Mouse (Mus musculus): ENCODE data around the gene Pqlc2. TPM values are rescaled to one million over a fixed set of nuclear protein-coding genes. Genes with fewer than 3 reads are reported as not detected.
A peak's percentile ranks its signal among the peaks of the same experiment; 100 is the strongest.

Pqlc2 gene
- total and polyA plus RNA-seq, 2 experiments, result 6.1 to 42.8 TPM

GRCm38 (mm10) chr4:139250886-139251285 lies 59.6 kb downstream of the Pqlc2 start:
- Histone ChIP-seq H3K27ac (replicated peaks; ENCODE audit: insufficient read depth, low read depth, low read length) (no peak overlapping the region; the same call in 1 of the 2 replicates), H3K9ac (ENCODE audit: low read depth, low read length) (no peak overlapping the region), H3K4me1 (ENCODE audit: control insufficient read depth, insufficient read depth, low read length) (peaks cover 40% of the 10 kb centered on the region), H3K4me3 (ENCODE audit: insufficient read depth, low read depth, low read length) (no peak overlapping the region), H3K27me3 (ENCODE audit: control insufficient read depth, insufficient read depth, low read length) (no peaks in the 10 kb centered on the region), H3K36me3 (ENCODE audit: control insufficient read depth, insufficient read depth, low read length) (no peaks in the 10 kb centered on the region), H3K79me2 (ENCODE audit: control insufficient read depth, insufficient read depth, low read length) (peaks cover 19% of the 10 kb centered on the region)
- WGBS, result 31% methylated on average over 8 of the region's 8 CpGs
- TF ChIP-seq CTCF (IDR thresholded peaks at IDR 0.05; ENCODE audit: low read depth, low read length), result no peak
- TF ChIP-seq POLR2A (IDR thresholded peaks at IDR 0.05; ENCODE audit: extremely low read depth, insufficient read depth, low read length), result no peak
- peak; percentile 45 for DNase-seq (ENCODE audit: extremely low read depth, low read depth, low spot score)

- Histone ChIP-seq H3K9ac (ENCODE audit: low read depth, low read length) (no peak overlapping the region), H3K4me3 (ENCODE audit: insufficient read depth, low read depth, low read length) (no peak overlapping the region), H3K79me2 (ENCODE audit: control insufficient read depth, insufficient read depth, low read length) (peaks cover 23% of the 10 kb centered on the region), H3K27ac (replicated peaks; ENCODE audit: insufficient read depth, low read depth, low read length) (0 out of 2 replicates have a peak overlapping the region, but pooled peaks have one; percentile 4), H3K27me3 (ENCODE audit: control insufficient read depth, insufficient read depth, low read length) (no peaks in the 10 kb centered on the region), H3K4me1 (ENCODE audit: control insufficient read depth, insufficient read depth, low read length) (peaks cover 40% of the 10 kb centered on the region), H3K36me3 (ENCODE audit: control insufficient read depth, insufficient read depth, low read length) (no peaks in the 10 kb centered on the region)
- 40% methylated on average over 5 of the region's 5 CpGs for WGBS
- no peak for DNase-seq (ENCODE audit: extremely low read depth, low read depth, low spot score)
- TF ChIP-seq CTCF (IDR thresholded peaks at IDR 0.05; ENCODE audit: low read depth, low read length) (no peak), POLR2A (IDR thresholded peaks at IDR 0.05; ENCODE audit: extremely low read depth, insufficient read depth, low read length) (no peak)
These were observed 60.5 kb downstream of the Pqlc2 start for GRCm38 (mm10) chr4:139250043-139250442.

DNA sequence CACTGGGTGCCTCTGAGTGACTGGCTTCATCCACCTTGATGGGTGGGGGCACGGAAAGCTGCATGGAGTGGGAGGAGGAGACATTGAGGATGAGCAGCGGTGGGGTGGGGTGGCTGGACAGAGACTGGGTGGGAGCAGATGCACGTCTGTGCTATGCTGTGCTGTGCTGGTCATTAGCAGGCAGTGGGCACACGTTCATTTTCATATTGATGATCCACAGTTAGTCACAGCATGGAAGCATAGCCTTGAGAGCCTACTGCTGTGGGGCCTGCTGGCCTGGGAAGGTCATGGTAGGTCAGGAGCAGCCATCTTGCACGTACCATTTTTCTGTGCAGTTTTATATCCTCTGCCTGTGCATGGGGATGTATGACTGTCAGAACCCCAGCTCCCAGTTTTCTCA lies 61.8 kb downstream of the Pqlc2 start:
- no peak overlapping the region for H3K4me3 ChIP-seq (ENCODE audit: insufficient read depth, low read depth, low read length)
- 86% methylated on average over 5 of the region's 5 CpGs for WGBS
- no peaks in the 10 kb centered on the region for H3K36me3 ChIP-seq (ENCODE audit: control insufficient read depth, insufficient read depth, low read length)
- no peak overlapping the region for H3K9ac ChIP-seq (ENCODE audit: low read depth, low read length)
- H3K79me2 ChIP-seq (ENCODE audit: control insufficient read depth, insufficient read depth, low read length), result peaks cover 17% of the 10 kb centered on the region
- H3K27ac ChIP-seq (replicated peaks; ENCODE audit: insufficient read depth, low read depth, low read length), result no peak overlapping the region
- DNase-seq (ENCODE audit: extremely low read depth, low read depth, low spot score), result no peak
- H3K4me1 ChIP-seq (ENCODE audit: control insufficient read depth, insufficient read depth, low read length), result peaks cover 34% of the 10 kb centered on the region
- no peaks in the 10 kb centered on the region for H3K27me3 ChIP-seq (ENCODE audit: control insufficient read depth, insufficient read depth, low read length)
- TF ChIP-seq CTCF (IDR thresholded peaks at IDR 0.05; ENCODE audit: low read depth, low read length) (no peak), POLR2A (IDR thresholded peaks at IDR 0.05; ENCODE audit: extremely low read depth, insufficient read depth, low read length) (no peak)

- Histone ChIP-seq H3K36me3 (ENCODE audit: control insufficient read depth, insufficient read depth, low read length) (no peaks in the 10 kb centered on the region), H3K79me2 (ENCODE audit: control insufficient read depth, insufficient read depth, low read length) (peaks cover 24% of the 10 kb centered on the region), H3K9ac (ENCODE audit: low read depth, low read length) (no peak overlapping the region), H3K27ac (replicated peaks; ENCODE audit: insufficient read depth, low read depth, low read length) (no peak overlapping the region), H3K4me3 (ENCODE audit: insufficient read depth, low read depth, low read length) (no peak overlapping the region), H3K27me3 (ENCODE audit: control insufficient read depth, insufficient read depth, low read length) (no peaks in the 10 kb centered on the region), H3K4me1 (ENCODE audit: control insufficient read depth, insufficient read depth, low read length) (peaks cover 28% of the 10 kb centered on the region)
- WGBS, result 82% methylated on average over 7 of the region's 7 CpGs
- TF ChIP-seq CTCF (IDR thresholded peaks at IDR 0.05; ENCODE audit: low read depth, low read length), result no peak
- no peak for TF ChIP-seq POLR2A (IDR thresholded peaks at IDR 0.05; ENCODE audit: extremely low read depth, insufficient read depth, low read length)
- DNase-seq (ENCODE audit: extremely low read depth, low read depth, low spot score), result no peak
These were observed 62.5 kb downstream of the Pqlc2 start for GRCm38 (mm10) chr4:139247966-139248365.

GRCm38 (mm10) chr4:139246130-139246877 lies 64.2 kb downstream of the Pqlc2 start:
- 93% methylated on average over 7 of the region's 7 CpGs for whole genome bisulfite sequencing
- Histone ChIP-seq H3K79me2 (ENCODE audit: control insufficient read depth, insufficient read depth, low read length) (peaks cover 24% of the 10 kb centered on the region), H3K36me3 (ENCODE audit: control insufficient read depth, insufficient read depth, low read length) (no peaks in the 10 kb centered on the region), H3K27me3 (ENCODE audit: control insufficient read depth, insufficient read depth, low read length) (no peaks in the 10 kb centered on the region), H3K4me3 (ENCODE audit: insufficient read depth, low read depth, low read length) (no peak overlapping the region), H3K9ac (ENCODE audit: low read depth, low read length) (no peak overlapping the region), H3K27ac (replicated peaks; ENCODE audit: insufficient read depth, low read depth, low read length) (no peak overlapping the region), H3K4me1 (ENCODE audit: control insufficient read depth, insufficient read depth, low read length) (peaks cover 16% of the 10 kb centered on the region)
- TF ChIP-seq POLR2A (IDR thresholded peaks at IDR 0.05; ENCODE audit: extremely low read depth, insufficient read depth, low read length) (no peak), CTCF (IDR thresholded peaks at IDR 0.05; ENCODE audit: low read depth, low read length) (no peak)
- no peak for DNase-seq (ENCODE audit: extremely low read depth, low read depth, low spot score)

- Histone ChIP-seq H3K4me3 (ENCODE audit: insufficient read depth, low read depth, low read length) (no peak overlapping the region), H3K36me3 (ENCODE audit: control insufficient read depth, insufficient read depth, low read length) (peaks cover 2% of the 10 kb centered on the region; the same call in 1 of the 2 replicates), H3K27ac (replicated peaks; ENCODE audit: insufficient read depth, low read depth, low read length) (no peak overlapping the region), H3K27me3 (ENCODE audit: control insufficient read depth, insufficient read depth, low read length) (no peaks in the 10 kb centered on the region), H3K4me1 (ENCODE audit: control insufficient read depth, insufficient read depth, low read length) (peaks cover 9% of the 10 kb centered on the region), H3K9ac (ENCODE audit: low read depth, low read length) (no peak overlapping the region), H3K79me2 (ENCODE audit: control insufficient read depth, insufficient read depth, low read length) (peaks cover 25% of the 10 kb centered on the region)
- no peak for DNase-seq (ENCODE audit: extremely low read depth, low read depth, low spot score)
- no peak for TF ChIP-seq CTCF (IDR thresholded peaks at IDR 0.05; ENCODE audit: low read depth, low read length)
- TF ChIP-seq POLR2A (IDR thresholded peaks at IDR 0.05; ENCODE audit: extremely low read depth, insufficient read depth, low read length), result no peak
- WGBS, result 87% methylated on average over 2 of the region's 2 CpGs
These were observed 65.0 kb downstream of the Pqlc2 start for GRCm38 (mm10) chr4:139245534-139245933.

Measured in liver, adult 2 months (tissue).